Mouse (Mus musculus): ENCODE measurements around the gene Tbc1d4.

Tbc1d4 gene

DNA sequence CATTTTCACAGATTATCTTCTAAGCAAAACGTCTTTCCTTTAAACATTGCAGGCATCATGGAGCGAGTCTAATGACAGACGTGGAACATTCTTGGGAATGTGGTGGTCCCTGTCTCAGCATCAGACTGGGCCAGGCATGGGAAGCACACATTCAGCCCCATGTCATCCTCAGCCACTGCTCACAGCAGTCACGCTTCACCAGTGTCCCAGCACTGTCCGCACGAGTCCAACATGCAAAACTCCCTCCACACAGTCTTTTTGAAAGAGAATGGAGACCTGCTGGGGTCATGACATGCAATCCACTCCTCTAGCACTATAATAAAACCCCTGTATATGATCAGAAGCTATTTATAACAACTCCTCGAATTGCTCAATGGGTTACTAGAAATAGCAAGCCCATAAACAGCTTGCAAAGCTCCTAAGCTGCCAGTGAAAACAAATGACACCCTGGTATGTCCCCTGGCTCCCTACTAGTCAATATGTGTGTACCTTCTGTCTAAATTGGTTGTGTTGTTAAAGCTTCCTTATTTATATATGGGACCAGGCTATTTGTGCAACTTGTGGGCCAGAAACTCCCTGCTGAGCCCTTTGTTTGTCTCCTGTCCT is 76.8 kb downstream of the Tbc1d4 start:
- DNase-seq (ENCODE audit: low spot score) = no peak

DNA sequence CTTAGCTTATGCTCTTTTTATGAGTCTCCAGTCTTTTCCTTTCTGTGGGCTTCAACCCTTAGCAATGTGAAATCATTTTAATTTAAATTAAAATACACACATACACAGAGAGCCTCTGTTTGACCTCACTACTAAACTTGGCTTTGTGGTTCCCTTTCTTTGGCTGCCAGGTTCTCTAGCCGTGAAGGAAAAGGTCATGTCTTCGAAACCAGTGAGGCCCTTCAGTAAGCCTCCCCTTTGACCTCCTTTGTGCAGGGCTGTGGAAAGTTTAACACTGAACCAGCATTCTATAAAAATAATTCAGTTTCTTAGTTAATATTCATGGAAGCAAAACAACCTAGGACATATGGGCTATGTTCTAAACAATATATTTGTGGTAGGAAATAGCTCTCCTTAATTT is 78.5 kb downstream of the Tbc1d4 start:
- DNase-seq (ENCODE audit: low spot score) = no peak

DNA sequence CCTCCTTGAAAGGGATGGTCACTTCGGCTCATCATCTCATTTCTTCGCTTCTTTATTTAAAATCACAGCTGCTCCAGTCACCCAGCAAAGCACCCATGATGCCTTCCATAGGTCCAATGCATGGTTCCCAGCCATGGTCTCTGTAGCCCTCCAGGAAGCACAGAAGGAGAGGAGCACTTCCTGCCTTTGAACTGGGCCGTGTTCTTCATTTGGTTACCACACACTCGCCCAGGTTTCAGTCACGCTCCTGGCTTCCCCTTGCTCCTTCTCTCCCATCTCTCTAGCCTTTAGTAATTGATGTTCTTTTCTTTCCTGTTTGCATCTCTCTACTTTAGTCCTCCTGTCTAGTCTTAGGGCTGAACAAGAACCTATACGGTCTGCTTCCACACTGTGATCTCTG is 79.8 kb downstream of the Tbc1d4 start:
- DNase-seq (ENCODE audit: low spot score) = no peak

DNA sequence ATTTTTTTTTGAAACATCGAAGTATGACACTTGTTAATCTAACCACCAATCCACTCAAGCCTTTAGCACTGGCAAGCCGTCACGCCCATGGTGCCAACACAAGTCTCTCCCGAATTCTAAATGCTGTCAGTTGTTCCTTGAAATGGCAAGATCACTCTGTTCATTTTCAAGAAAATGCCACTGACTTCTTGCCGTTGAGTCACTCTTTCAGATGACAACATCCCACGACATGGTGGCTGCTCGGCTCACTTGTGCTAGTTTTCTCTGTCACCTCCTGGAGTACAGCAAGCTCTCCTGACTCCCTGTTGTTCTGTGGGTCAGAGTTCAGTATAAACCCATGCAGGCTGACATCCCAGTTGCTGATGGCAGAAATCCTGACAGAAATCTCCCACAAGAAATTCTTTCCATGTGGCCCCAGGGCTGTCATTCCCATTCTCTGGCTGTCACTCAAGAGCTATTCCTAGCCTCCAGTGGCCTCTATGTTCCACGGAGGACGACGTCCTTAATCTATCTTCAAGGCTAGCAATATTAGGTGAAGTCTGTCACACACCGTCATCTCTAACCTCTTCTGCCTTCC is 81.5 kb downstream of the Tbc1d4 start:
- no peak for DNase-seq (ENCODE audit: low spot score)

DNA sequence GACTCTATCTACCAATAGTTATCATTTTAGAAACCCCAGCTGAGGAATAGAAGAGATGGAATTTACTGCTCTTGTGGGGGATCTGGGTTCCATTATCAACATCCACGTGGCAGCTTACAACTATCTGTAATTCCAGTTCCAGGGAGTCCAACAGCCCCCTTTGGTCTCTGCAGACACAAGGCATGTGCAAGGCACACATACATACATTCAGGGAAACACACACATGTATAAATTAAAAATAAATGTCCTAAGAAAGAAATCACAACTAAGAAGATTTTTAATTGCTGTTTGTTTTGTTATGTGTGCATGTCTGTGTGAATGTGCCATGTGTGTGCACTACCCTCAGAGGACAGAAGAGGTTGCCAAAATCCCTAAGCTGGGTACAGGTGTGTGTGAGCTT is 82.5 kb downstream of the Tbc1d4 start:
- DNase-seq (ENCODE audit: low spot score) = no peak

DNA sequence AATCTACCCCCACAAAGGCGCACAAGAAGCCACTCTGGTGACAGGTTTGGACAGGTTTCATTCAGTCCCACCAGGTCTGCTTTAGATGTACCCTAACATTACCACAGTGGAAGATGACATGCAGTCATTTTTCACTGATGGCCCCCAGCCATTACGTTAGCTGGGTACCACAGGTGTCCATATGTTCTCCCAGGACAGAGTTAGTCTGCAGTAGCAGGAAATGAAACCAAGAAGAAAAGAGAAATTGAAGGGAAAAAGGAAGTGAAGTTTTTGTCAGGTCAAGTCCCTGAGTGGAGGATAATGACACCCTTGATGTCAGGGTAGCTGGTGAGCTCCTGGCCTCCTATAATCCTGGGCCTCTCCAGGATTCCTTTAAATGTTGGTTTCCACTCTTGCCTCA is 89.0 kb downstream of the Tbc1d4 start:
- no peak for DNase-seq (ENCODE audit: low spot score)

DNA sequence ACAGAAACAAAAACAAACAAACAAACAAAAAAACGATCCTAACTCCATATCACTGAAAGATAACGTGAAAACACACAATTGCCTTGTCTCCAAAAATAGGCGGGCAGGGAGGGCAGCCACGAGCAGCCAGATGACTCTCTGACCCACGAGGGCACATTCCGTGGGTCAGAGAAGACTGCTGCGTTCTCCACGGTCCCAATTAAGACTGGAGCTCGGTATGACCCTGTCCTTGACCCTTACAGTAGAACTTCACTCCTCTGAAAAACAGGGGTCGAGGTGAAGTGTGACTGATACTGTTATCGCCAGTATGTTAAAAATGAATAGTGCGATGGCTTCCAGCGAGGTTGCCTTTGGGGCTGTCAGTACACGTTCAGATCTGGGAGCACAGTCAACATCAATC is 90.7 kb downstream of the Tbc1d4 start:
- DNase-seq (ENCODE audit: low spot score) = no peak

DNA sequence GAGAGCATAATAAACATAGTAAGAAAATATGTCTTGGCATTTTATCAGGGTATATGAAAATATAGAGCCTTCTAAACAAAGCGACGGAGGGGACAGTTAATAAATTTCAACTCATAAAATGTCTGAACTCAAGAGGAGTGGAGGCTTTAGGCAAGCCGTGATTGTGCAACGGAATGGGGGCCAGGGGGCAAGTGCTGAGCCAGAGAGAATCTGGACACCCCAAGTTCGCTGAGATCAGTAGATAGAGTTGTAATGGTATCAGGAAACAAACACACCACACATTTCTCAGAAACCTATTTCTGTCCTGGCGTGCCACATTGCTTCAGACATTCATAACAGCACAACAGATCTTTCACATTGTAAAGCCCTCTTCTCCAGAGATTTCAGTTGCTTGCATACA is 91.2 kb downstream of the Tbc1d4 start:
- no peak for DNase-seq (ENCODE audit: low spot score)

DNA sequence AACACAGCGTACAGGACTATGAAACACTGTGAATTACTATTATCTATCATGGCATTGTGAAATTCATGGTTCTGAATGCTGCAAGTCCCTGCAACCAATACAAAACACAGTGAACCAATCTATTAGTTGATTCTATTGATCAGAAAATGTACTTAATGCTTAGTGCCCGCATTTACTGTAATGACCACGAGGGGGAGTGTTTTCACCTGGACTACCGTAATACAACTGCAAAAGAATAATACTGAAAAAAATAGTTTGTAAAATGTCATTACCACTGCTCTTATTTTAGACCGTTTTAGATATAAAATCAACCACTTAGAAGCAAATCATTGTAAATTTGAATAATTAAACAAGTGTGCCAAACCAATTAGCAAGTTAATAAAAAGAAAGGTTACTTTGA is 91.7 kb downstream of the Tbc1d4 start:
- peak; percentile 18 for DNase-seq (ENCODE audit: low spot score)

DNA sequence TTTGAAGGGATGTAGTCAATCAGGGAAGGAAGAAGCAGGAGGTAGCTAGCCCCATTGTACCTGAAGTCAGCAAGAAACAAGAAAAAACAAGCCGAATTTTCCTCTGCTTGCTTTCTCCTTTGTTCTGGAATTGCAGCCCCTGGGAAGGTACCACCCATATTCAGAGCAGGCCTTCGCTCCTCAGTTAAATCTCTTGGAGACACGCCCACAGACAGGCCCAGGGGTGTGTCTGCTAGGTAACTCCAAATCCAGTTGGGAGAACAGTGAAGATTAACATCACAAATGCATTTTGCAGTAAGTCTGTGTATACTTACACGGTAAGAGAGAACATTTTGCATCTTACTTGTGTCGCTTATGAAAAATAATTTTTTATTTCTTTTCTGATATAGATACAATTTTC is 92.1 kb downstream of the Tbc1d4 start:
- DNase-seq (ENCODE audit: low spot score) = no peak

DNA sequence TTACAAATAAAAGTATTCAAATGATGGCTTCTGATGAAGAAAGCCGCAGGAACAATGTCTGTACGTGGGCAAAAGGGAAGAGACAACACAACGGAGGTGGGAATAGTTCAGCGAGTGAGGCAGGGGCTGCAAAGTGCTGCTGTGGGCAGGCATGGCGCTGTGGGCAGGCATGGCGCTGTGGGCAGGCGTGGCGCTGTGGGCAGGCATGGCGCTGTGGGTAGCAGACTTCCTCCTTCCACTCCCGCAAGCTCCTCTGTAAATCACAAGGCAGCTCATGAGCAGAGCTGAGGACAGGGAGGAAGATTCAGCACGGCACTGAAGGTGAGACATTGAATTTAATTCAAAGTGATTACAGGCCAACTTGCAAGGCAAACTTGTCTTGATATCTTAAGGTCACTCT is 93.0 kb downstream of the Tbc1d4 start:
- DNase-seq (ENCODE audit: low spot score) = no peak

DNA sequence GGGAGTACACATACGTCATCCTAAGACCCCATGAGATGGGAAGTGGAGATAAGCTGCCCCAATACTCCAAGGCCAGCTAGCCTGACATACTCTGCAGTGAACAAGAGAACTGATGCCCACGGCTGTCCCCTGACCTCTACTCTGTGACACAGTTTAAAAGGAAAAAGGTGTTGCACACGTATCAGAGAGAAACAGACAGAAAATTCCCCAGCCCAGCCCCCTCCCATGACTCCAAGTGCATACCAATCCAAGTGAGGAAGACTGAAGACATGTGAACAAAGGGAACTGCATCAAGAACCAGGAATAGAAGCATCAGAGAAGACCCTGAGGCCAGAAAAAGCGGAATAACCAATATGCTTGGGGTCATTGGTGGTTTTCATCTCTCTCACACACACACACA is 93.7 kb downstream of the Tbc1d4 start:
- DNase-seq (ENCODE audit: low spot score) = no peak

DNA sequence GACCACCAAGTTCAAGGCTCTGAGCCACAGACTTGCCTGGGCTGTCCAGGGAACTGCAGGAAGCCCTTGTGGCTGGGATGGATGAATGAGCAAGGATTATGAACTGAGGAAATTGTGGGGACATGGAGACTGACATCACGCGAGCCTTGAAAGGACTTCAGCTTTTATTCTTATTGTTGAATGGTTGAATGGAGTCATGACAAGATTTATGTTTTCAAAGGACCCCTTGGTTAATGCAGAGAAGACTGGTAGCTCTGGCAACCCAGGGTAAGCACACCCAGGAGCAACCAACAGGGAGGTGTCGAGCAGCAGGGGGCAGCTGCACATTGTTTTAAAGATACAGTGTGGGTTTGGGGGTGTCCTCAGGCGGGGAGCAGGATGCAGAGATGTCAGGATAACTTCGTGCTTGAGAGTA is 94.4 kb downstream of the Tbc1d4 start:
- no peak for DNase-seq (ENCODE audit: low spot score)

DNA sequence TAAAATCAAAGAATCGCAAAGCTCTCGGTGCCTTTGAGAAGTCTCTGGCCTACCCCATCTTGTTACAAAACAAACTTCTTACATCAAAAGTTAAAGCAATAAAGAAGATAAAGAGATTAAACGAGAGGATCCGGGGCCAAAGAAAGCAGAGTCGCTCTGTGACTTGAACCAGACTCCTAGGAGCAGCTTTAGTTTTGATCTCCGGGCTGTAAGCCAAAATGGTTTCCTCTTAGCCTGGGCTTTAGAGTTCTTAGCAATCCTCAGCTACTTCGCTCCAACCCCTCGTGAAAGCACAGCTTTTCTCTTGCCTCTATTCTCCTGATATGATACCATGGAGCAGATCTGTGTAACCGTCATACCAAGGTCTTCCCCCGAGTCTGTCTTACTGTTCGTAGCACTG is 95.8 kb downstream of the Tbc1d4 start:
- DNase-seq (ENCODE audit: low spot score) = no peak

DNA sequence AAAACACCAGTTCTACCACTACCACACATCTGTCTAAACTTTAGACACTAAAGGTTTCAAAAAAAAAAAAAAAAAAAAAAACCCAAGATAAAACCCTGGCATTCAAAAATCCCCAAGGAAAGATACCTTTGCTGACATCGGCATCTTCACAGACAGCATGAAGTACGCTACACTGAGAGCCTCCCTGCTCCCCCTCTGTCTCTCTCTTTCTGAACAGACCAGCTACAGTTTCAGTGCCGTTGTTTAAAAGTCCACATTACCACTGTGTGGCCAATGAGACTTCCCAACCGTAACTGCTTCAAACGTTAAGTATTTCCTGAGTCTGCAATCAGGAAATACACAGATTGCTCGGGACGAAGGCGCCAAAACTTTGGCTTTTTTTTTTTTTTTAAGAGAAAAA is 97.6 kb downstream of the Tbc1d4 start:
- no peak for DNase-seq (ENCODE audit: low spot score)

DNA sequence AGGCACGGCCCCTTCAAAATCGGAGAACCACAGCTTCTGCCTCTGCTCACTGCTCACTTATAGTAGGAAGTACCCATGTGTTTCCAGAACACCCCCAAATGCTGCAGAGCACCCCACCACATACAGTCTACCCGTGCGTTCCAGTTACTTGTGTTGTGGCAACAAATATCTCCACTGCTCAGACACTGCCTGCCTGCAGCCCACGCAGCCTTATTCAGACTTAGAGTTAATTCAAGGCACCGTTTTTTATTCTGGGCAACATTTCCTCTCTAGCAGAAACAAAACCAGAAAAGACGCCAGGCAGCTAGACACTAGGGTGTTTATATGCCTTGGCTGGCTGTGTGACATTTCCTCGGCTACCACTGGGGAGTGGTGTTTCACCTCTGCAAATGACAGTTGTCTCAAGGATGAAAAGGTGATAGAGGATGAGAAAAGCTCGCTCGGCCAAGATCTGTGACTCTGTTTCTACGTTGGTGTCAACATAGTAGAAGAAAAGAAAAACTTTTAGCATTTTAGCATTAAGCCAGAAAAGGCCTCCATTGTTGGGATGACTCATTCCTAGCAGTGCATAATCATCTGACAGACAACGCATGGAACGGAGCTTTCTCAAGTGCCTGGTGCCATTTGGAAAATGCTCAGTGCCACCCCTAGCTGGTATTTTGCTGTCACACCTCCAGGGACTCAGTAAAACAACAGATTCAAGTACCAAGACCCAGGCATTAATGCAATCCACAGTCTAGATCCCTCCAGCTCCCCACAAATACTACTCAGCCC is 98.3 kb downstream of the Tbc1d4 start:
- no peak for DNase-seq (ENCODE audit: low spot score)

DNA sequence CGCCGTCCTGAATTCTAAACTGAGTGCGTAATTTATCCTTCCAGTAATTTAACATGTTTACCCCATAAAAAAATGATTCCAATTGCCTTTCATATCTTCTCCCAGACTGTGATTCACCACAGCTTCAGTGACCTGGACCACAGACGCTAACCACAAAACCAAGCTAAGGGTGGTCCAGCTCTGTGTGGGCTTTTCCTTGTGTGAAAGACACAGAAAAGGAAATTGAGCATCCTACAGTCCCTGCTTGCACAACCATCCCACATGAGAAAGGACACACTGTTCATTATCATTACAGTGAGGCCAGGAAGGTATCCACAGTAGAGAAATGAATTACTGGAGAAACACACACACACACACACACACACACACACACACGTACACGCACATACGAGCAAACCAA is 99.2 kb downstream of the Tbc1d4 start:
- DNase-seq (ENCODE audit: low spot score) = no peak

DNA sequence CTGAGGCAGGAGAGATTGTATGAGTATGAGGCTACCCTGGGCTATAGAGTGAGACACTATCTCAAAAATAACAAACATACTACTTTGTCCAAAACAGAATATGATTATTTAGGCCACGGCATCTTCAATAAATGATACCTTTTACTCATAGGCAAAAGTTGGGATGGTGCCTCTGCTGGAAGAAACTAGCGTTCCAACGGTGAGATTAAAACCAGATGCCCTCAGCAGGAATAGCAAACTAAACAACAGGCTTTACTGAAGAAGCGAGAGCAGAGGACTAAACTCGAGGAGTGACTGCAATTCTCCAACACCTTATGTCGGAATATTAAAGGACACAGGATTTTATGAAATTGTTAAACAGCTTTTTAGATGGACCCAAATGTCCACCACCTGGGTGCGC is 101.0 kb downstream of the Tbc1d4 start:
- DNase-seq (ENCODE audit: low spot score) = no peak

DNA sequence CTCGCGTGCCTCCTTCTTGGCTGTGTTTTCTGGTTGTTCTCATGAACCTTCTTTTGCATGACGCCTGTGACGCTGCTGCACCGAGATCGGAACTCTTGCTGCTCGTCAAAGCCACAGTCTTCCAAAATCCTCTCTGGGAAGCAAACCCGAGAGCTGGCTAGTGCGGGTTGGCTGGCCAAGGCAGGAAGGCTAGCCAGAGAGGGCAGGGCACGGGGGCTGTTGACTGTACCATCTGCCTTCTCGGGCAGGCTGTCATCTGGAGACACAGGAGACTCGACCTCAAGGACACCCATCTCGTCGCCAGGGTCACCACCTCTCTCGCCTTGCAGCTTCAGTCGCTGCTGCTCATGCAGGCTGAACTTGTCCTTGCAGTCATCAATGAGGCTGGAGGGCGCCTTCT is 101.8 kb downstream of the Tbc1d4 start:
- no peak for DNase-seq (ENCODE audit: low spot score)

DNA sequence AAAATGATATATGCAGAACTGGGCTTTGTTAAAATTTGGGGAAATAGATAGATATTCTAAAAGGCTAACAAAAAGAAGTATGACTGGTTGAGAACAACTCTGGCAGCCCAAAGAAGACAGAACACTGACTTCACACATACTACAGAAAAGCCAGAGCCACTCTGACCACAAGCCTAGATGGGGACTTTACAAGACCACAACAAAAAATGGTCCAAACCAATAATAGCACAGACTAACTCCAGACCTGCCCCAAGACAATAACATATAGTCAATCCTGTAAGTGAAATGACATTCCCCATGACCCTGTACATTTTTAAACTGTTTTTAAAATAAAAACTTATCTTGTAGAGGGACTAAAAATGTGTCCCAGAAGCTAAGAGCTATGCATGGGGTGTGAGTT is 103.2 kb downstream of the Tbc1d4 start:
- DNase-seq (ENCODE audit: low spot score) = no peak

DNA sequence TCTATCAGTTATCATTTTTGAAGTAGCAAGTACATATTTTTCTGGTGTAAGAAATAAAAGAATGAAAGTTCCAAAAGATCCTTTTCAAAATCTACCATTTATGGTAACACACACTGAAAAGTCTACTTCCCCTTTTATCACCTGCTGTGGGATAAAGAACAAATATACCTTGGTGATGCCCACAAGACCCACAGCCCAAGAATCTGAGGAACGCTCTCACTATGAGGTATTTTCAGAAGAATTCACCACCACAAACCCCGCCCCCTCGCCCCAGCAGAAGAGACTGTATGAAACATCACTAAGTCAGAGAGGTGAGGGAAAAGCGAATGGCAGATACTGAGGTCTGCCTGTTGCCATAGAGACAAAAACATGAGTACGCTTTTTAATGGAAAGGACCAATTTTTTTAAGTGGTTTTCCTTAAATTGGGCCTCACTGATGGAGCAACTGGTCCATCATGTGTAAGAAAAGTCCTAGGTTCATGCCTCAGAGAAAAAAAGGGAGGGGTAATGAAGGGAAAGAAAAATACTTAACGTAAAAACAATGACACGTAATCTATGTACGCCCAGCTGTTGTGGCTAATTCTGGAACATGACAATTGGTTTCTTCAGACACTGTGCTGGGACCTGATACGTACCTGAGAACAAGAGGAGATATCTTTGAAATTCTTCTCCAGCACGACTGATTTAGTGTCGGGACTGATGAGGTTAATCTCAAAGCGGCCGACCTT is 104.4 kb downstream of the Tbc1d4 start:
- no peak for DNase-seq (ENCODE audit: low spot score)

DNA sequence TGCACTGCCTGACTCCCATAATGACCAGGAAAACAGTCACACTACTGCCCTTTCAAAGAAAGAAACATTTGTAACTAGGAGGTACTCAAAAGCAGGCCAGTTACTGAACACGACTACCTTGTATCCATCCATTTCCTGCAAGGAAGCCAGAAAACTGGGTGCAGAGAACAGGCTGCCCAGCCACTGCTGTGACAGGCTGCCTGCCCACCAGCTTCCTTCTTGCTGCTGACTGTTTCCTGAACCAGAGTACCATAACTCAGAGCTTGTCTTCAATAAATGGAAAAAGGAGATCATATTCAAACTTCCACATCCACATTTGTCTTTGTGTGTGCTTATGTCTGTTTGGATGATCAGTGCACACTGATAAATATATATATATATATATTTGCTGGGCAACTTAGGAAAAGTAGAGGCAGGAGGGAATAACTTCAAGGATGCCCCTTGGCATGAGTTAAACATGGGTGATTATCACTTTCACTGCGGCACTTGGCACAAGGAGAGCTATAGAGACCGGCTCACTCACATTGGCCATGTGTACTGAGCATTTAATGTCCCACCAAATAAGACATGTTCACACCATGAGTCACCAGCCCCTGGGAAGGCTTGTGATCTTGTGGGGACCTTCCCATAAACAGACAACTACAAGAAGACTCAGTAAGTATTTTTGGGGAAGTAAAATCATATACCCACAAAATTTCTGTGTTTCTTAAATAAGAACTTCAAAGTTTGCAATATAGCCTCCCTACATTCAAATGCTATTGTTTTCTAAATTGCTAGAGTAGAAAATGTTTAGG is 105.6 kb downstream of the Tbc1d4 start:
- DNase-seq (ENCODE audit: low spot score) = no peak

Measured in urinary bladder, postnatal 25 days (tissue).